Mouse (Mus musculus) heart, embryonic 14.5 days (tissue): Measurements from ENCODE around the gene Ulk2. TPM values are rescaled to one million over a fixed set of nuclear protein-coding genes. Genes with fewer than 3 reads are reported as not detected.

ENCODE experiments used
- ATAC-seq: fragments of 200-750 bp; cut with Nextera tagmentation; 2 replicates; pipeline ENCODE4 v1.8.0; 2017; ENCODE audit warnings: low read depth, moderate TSS enrichment; ENCODE audit not compliant: insufficient number of reproducible peaks, insufficient read depth, low FRiP score
- H3K27ac ChIP-seq, 2 experiments: fragments of 200-500 bp in 1 of 2; fragments of 300-500 bp in 1 of 2; sonication (generic) in 1 of 2; replicated peaks in 1 of 2; 2 replicates each; pipeline ENCODE4 v1.5.1; 2012 to 2014; ENCODE audit warnings: low read depth in 2 of 2, low read length in 2 of 2, control low read depth in 1 of 2, mild to moderate bottlenecking in 1 of 2, mixed read lengths in 1 of 2; ENCODE audit not compliant: control insufficient read depth in 1 of 2, insufficient read depth in 1 of 2
- H3K27me3 ChIP-seq: fragments of 300-500 bp; sonication (generic); 2 replicates; pipeline ENCODE4 v1.6.1; 2014; ENCODE audit warnings: mild to moderate bottlenecking, low read length, control low read depth; ENCODE audit not compliant: control insufficient read depth, insufficient read depth
- H3K36me3 ChIP-seq: fragments of 300-500 bp; sonication (generic); 2 replicates; pipeline ENCODE4 v1.6.1; 2014; ENCODE audit warnings: mild to moderate bottlenecking, control low read depth, low read length, mixed read lengths; ENCODE audit not compliant: control insufficient read depth, insufficient read depth
- H3K4me1 ChIP-seq, 2 experiments: fragments of 200-500 bp in 1 of 2; fragments of 300-500 bp in 1 of 2; sonication (generic) in 1 of 2; 2 replicates each; pipeline ENCODE4 v1.6.1; 2012 to 2014; ENCODE audit warnings: low read length in 2 of 2, control low read depth in 1 of 2, mixed read lengths in 1 of 2; ENCODE audit not compliant: control insufficient read depth in 2 of 2, insufficient read depth in 2 of 2
- H3K4me2 ChIP-seq: fragments of 300-500 bp; sonication (generic); 2 replicates; pipeline ENCODE4 v1.6.1; 2014; ENCODE audit warnings: mild to moderate bottlenecking, low read length
- H3K4me3 ChIP-seq, 2 experiments: fragments of 200-500 bp in 1 of 2; fragments of 300-500 bp in 1 of 2; sonication (generic) in 1 of 2; 2 replicates each; pipeline ENCODE4 v1.5.1; 2012 to 2014; ENCODE audit warnings: low read length in 2 of 2, mild to moderate bottlenecking in 2 of 2, control low read depth in 1 of 2, low read depth in 1 of 2, moderate library complexity in 1 of 2; ENCODE audit not compliant: control insufficient read depth in 1 of 2, insufficient read depth in 1 of 2
- H3K9ac ChIP-seq: fragments of 300-500 bp; sonication (generic); 2 replicates; pipeline ENCODE4 v1.6.1; 2014; ENCODE audit warnings: mild to moderate bottlenecking, low read length
- H3K9me3 ChIP-seq: fragments of 300-500 bp; sonication (generic); 2 replicates; pipeline ENCODE4 v1.6.1; 2016; ENCODE audit warnings: low read length, control low read depth; ENCODE audit not compliant: control insufficient read depth
- WGBS: fragments of 180-500 bp; shearing (Covaris S2); extraction: QIAGEN DNeasy Blood & Tissue Kit; methylation state at CpG from one replicate; pipeline ENCODE4 v1.1.7; 2014; 5-methylcytosine and 5-hydroxymethylcytosine counted together
- polyA plus RNA-seq: library from polyadenylated mRNA; unstranded; fragments of >200 nt; fragmentation: Nextera tagmentation; extraction: Ambion mirVana; gene quantifications from 2 replicates; pipeline ENCODE4 v1.2.1, GENCODE M21; 2014

Ulk2 gene
- polyA plus RNA-seq, 1 experiment from 2014 or later = 18.9 TPM

GRCm38 (mm10) chr11:61757151-61757550, 97.7 kb downstream of the Ulk2 start:
- no peak for ATAC-seq
- 86% methylated on average over 2 of the region's 2 CpGs for WGBS
- Histone ChIP-seq H3K4me3 (no peak overlapping the region), H3K4me2 (no peak overlapping the region), H3K9me3 (no peaks in the 10 kb centered on the region), H3K4me1 (peaks cover 3% of the 10 kb centered on the region in 2 experiments; a peak in 2 of 4 replicates), H3K9ac (no peak overlapping the region), H3K36me3 (peaks cover 39% of the 10 kb centered on the region), H3K27ac (no peak overlapping the region), H3K27me3 (no peaks in the 10 kb centered on the region)

- no peak overlapping the region for H3K4me2 ChIP-seq
Measured at GRCm38 (mm10) chr11:61751612-61752011, 103.3 kb downstream of the Ulk2 start.

GRCm38 (mm10) chr11:61747161-61747560, 107.7 kb downstream of the Ulk2 start:
- no peaks in the 10 kb centered on the region for H3K4me1 ChIP-seq
- peaks cover 87% of the 10 kb centered on the region for H3K36me3 ChIP-seq
- ATAC-seq = no peak
- no peaks in the 10 kb centered on the region for H3K9me3 ChIP-seq
- 67% methylated on average over 3 of the region's 3 CpGs for WGBS
- no peaks in the 10 kb centered on the region for H3K27me3 ChIP-seq
- H3K4me3 ChIP-seq = no peak overlapping the region
- no peak overlapping the region for H3K4me2 ChIP-seq
- H3K9ac ChIP-seq = no peak overlapping the region
- H3K27ac ChIP-seq = no peak overlapping the region

More at GRCm38 (mm10) chr11:61751612-61752011, 103.3 kb downstream of the Ulk2 start:
- no peak for ATAC-seq
- no peaks in the 10 kb centered on the region for H3K27me3 ChIP-seq
- no peak overlapping the region for H3K4me3 ChIP-seq
- H3K36me3 ChIP-seq = peaks cover 78% of the 10 kb centered on the region
- no peaks in the 10 kb centered on the region for H3K9me3 ChIP-seq
- no peak overlapping the region for H3K27ac ChIP-seq
- H3K9ac ChIP-seq = no peak overlapping the region
- H3K4me1 ChIP-seq = no peaks in the 10 kb centered on the region
- WGBS = 76% methylated on average over 5 of the region's 5 CpGs

GRCm38 (mm10) chr11:61745781-61746180, 109.1 kb downstream of the Ulk2 start:
- H3K4me1 ChIP-seq = no peaks in the 10 kb centered on the region
- H3K9me3 ChIP-seq = no peaks in the 10 kb centered on the region
- no peak overlapping the region for H3K9ac ChIP-seq
- no peaks in the 10 kb centered on the region for H3K27me3 ChIP-seq
- no peak for ATAC-seq
- no peak overlapping the region for H3K27ac ChIP-seq
- WGBS = 95% methylated on average over 9 of the region's 9 CpGs
- no peak overlapping the region for H3K4me2 ChIP-seq
- no peak overlapping the region for H3K4me3 ChIP-seq
- H3K36me3 ChIP-seq = peaks cover 81% of the 10 kb centered on the region

DNA sequence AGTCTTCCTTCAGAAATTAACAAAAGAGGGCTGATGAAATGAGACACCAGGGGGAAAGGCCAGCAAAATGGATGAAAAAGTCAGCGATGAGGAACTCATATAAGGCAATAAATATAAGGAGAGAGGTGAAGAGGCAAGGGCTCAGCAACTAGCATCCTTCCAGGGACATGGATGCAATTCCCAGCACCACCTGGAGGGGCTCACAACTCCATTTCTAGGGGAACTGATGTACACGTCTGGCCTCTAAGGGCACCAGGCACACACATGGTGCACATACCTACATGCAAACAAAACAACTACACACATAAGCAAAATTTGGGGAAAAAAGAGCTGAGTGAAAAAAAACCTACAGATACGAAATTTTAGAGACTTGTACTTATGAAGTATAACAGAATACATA, 110.4 kb downstream of the Ulk2 start:
- ATAC-seq = no peak
- H3K4me3 ChIP-seq = no peak overlapping the region
- H3K36me3 ChIP-seq = peaks cover 84% of the 10 kb centered on the region

DNA sequence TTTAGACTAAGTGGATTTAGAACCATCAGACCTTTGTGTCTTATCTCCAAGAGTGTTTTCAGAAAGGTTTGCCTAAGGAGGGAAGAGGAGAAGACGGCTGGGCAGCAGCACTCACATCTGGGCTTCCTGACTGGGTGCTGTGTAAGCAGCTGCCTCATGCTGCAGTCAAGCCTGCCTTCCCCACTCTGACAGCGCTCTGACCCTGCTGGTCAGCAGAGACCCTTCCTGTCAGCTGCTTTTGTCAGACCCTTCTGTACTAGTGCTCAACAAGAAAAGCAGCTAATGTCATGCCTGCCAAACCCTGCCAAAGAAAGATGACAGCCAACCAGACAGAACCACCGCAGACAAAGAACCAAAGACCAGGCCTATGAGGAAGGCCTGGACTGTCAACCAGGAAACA, 111.1 kb downstream of the Ulk2 start:
- Histone ChIP-seq H3K4me2 (no peak overlapping the region), H3K9ac (no peak overlapping the region), H3K36me3 (peaks cover 86% of the 10 kb centered on the region), H3K27ac (no peak overlapping the region), H3K4me3 (no peak overlapping the region), H3K9me3 (no peaks in the 10 kb centered on the region), H3K4me1 (no peaks in the 10 kb centered on the region), H3K27me3 (no peaks in the 10 kb centered on the region)
- no peak for ATAC-seq
- 73% methylated on average over 3 of the region's 3 CpGs for WGBS

More for the DNA sequence above, 110.4 kb downstream of the Ulk2 start:
- Histone ChIP-seq H3K27me3 (no peaks in the 10 kb centered on the region), H3K9ac (no peak overlapping the region), H3K27ac (no peak overlapping the region), H3K9me3 (no peaks in the 10 kb centered on the region), H3K4me2 (no peak overlapping the region), H3K4me1 (no peaks in the 10 kb centered on the region)
- 66% methylated on average over 3 of the region's 3 CpGs for WGBS

DNA sequence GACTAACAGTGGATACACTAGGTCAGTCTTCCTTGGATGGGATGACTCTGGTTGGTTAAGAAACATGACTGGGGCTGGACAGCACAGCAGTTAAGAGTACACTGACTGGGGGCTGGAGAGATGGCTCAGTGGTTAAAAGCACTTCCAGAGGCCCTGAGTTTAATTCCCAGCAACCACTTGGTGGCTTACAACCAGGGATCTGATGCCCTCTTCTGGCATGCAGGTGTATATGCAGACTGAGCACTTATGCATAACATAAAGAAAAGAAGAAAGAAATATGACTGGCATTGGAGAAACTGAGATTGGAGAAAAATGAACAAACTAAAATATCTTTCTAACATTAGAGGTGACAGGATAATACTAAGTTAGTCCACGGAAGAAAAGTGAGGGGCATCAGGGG, 114.4 kb downstream of the Ulk2 start:
- Histone ChIP-seq H3K27me3 (no peaks in the 10 kb centered on the region), H3K4me1 (no peaks in the 10 kb centered on the region), H3K4me3 (no peak overlapping the region), H3K4me2 (no peak overlapping the region), H3K27ac (no peak overlapping the region), H3K9me3 (no peaks in the 10 kb centered on the region), H3K9ac (no peak overlapping the region), H3K36me3 (peaks cover 90% of the 10 kb centered on the region)
- WGBS = 85% methylated on average over 1 of the region's 1 CpGs
- ATAC-seq = no peak

DNA sequence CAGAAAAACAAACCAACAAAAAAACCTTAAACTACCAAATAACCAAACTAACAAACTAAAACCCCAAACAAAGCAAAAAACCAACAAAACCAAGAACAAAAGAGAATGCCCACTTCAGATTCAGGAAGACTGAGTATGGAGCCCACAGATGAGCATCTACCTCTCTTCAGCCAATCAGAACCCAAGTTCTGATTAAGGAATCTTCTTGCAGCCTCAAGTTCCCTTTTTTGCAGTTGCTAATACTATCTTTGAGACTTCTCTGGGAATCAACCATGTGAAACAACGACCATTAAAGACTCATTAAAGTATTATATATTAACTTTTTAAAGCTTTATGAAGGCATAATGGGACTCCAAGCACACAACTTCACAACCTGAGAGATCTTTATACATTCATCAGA, 117.6 kb downstream of the Ulk2 start:
- Histone ChIP-seq H3K27me3 (no peaks in the 10 kb centered on the region), H3K36me3 (peaks cover 93% of the 10 kb centered on the region), H3K9me3 (no peaks in the 10 kb centered on the region), H3K4me2 (no peak overlapping the region), H3K4me1 (no peaks in the 10 kb centered on the region), H3K9ac (no peak overlapping the region), H3K27ac (no peak overlapping the region), H3K4me3 (no peak overlapping the region)
- no peak for ATAC-seq
- WGBS = 77% methylated on average over 1 of the region's 1 CpGs
